Mouse (Mus musculus): ENCODE measurements around the gene Tnfaip3. TPM values are rescaled to one million over a fixed set of nuclear protein-coding genes. Genes with fewer than 3 reads are reported as not detected.

Gene Tnfaip3
- polyA plus RNA-seq, 1 experiment from 2014 or later: 1.9 TPM

DNA sequence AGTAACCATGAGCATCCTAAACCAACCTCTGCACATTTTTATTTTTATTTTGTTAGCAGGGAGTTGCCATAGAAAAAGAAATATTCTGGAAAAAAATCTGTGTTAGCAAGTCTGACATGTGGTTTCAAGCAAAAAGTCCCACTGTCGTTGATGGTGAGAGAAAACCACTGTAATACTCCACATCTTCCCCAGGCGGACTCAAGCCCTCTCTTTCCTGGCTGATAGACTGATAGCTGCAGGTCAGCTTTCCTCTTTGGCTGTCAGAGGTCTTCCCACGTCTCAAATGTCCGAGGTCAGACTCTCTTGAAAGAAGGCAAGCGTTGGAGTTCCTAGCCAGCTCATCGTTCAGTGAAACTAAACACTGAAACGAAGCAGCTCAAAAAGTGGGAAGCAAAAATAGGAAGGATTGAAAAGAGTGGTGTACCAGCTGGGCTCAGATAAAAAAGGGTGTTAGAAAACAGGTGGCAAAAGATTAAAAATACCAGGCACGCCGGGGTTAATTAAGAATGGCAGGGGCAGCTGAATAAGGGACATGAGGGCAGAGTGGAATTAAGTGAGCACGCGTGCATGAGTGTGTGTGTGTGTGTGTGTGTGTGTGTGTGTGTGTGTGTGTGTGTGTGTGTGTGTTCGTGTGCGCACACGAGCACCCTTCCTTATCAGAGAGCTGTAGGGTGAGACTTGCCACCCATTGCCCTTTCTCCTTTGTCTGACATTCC lies 55.5 kb downstream of the Tnfaip3 start:
- H3K9ac ChIP-seq (ENCODE audit: low read length): no peak overlapping the region
- WGBS: 65% methylated on average over 14 of the region's 14 CpGs
- no peaks in the 10 kb centered on the region for H3K9me3 ChIP-seq (replicated peaks; ENCODE audit: control insufficient read depth, low read length)
- no peaks in the 10 kb centered on the region for H3K36me3 ChIP-seq (ENCODE audit: control insufficient read depth, insufficient read depth, low read length)
- no peak overlapping the region for H3K27ac ChIP-seq (ENCODE audit: low read depth, low read length)
- H3K4me3 ChIP-seq (ENCODE audit: low read depth, low read length): no peak overlapping the region
- DNase-seq (ENCODE audit: low spot score) (no peak), ATAC-seq (no peak)
- no peaks in the 10 kb centered on the region for H3K27me3 ChIP-seq (replicated peaks; ENCODE audit: control insufficient read depth, insufficient read depth, low read length)
- no peak overlapping the region for H3K4me2 ChIP-seq (ENCODE audit: low read length)
- H3K4me1 ChIP-seq (ENCODE audit: control insufficient read depth, insufficient read depth, low read length): no peaks in the 10 kb centered on the region

DNA sequence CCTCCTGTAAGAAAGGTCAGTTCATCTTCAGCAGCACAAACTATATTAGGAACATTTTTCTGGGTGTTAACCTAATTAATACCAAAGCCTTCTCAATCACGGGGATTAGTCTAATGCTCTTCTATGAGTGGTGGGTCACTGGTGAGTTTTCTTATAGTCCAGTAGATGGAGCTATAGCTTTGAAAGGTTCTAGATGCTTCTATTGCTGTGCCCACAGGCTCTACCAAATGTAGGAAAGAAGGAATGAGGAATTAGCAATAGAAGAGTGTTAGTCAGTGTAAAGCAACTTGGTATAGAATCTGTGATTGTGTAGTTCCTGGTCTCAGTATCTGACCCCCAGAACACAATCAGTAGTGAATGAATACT lies 61.8 kb downstream of the Tnfaip3 start:
- 10% methylated on average over 1 of the region's 1 CpGs for WGBS
- no peak overlapping the region for H3K9ac ChIP-seq (ENCODE audit: low read length)
- no peak overlapping the region for H3K27ac ChIP-seq (ENCODE audit: low read depth, low read length)
- ATAC-seq (no peak), DNase-seq (ENCODE audit: low spot score) (peak; percentile 51)
- no peaks in the 10 kb centered on the region for H3K9me3 ChIP-seq (replicated peaks; ENCODE audit: control insufficient read depth, low read length)
- H3K27me3 ChIP-seq (replicated peaks; ENCODE audit: control insufficient read depth, insufficient read depth, low read length): no peaks in the 10 kb centered on the region
- no peaks in the 10 kb centered on the region for H3K36me3 ChIP-seq (ENCODE audit: control insufficient read depth, insufficient read depth, low read length)
- H3K4me2 ChIP-seq (ENCODE audit: low read length): no peak overlapping the region
- no peak overlapping the region for H3K4me3 ChIP-seq (ENCODE audit: low read depth, low read length)
- no peaks in the 10 kb centered on the region for H3K4me1 ChIP-seq (ENCODE audit: control insufficient read depth, insufficient read depth, low read length)

DNA sequence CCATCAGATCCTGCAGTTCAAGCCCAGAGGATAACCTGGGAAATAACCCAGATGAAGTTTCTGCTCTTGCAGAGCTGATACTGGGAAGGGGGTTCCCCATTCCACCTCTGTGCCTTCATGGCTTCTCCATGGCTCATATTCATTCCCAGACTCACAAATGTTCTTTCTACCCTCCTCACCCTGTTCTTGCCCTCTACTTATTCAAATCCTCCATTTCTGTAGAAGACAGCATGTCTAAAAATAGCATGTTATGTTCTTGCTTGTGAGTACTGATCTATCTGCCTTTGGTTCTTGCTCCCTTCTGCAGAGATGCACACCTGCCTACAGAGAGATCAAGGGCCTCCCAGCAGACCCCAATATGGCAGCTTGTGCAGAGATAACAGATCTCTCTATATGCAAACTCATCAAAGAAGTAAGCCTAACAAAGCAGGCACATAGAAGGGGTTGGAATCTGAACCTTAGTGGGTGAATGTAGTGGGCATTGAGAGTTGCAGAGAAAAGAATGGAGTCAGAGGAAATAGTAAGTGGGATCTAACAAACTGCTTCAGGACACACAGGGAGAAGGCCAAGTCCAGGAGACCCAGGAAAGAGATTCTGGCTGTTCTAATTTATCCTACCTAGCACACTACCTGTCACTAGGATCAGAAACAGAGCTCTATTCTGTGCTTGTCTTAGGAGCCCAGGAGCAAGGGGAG lies 62.3 kb downstream of the Tnfaip3 start:
- no peak overlapping the region for H3K9ac ChIP-seq (ENCODE audit: low read length)
- no peak overlapping the region for H3K27ac ChIP-seq (ENCODE audit: low read depth, low read length)
- ATAC-seq (no peak), DNase-seq (ENCODE audit: low spot score) (no peak)
- H3K4me2 ChIP-seq (ENCODE audit: low read length): no peak overlapping the region
- H3K4me3 ChIP-seq (ENCODE audit: low read depth, low read length): no peak overlapping the region
- no peaks in the 10 kb centered on the region for H3K36me3 ChIP-seq (ENCODE audit: control insufficient read depth, insufficient read depth, low read length)
- H3K27me3 ChIP-seq (replicated peaks; ENCODE audit: control insufficient read depth, insufficient read depth, low read length): no peaks in the 10 kb centered on the region
- no peaks in the 10 kb centered on the region for H3K9me3 ChIP-seq (replicated peaks; ENCODE audit: control insufficient read depth, low read length)
- no peaks in the 10 kb centered on the region for H3K4me1 ChIP-seq (ENCODE audit: control insufficient read depth, insufficient read depth, low read length)

Other genes starting within 250 kb of the Tnfaip3 start
- gene Gm4922, start 228.9 kb downstream of the Tnfaip3 start, polyA plus RNA-seq (2014; fragmentation: Nextera tagmentation; extraction: Ambion mirVana): 0.26 TPM in 1 of 2 replicates, not detected in the other
- gene Perp, start 170.6 kb downstream of the Tnfaip3 start, polyA plus RNA-seq (2014; fragmentation: Nextera tagmentation; extraction: Ambion mirVana): 4.0 and 5.8 TPM in 2 replicates

All from forebrain, embryonic 14.5 days (tissue).